In genomic region chr11:98950484-98950883, GRCm38 (mm10) we compare ENCODE assay signal across 13 mouse cellular contexts. TPM values are rescaled to one million over a fixed set of nuclear protein-coding genes. Genes with fewer than 3 reads are reported as not detected.
DNase-seq lines count a peak whose midpoint lies in the region; ATAC-seq and TF ChIP-seq lines count a peak whose summit lies in the region.
"Had no signal": no experiment of that assay in that cellular context is flagged by ENCODE, and none has a peak within 500 bp of the region (broad histone marks: within the 10 kb centered on the region; RNA-seq: fewer than 3 reads in every experiment).

No protein-coding gene starts in this region.

- no peak overlapping the region for H3K4me3 ChIP-seq in heart, embryonic 10.5 days
- H3K4me3 ChIP-seq in limb, embryonic 13.5 days, result no peak overlapping the region
- no peak overlapping the region for H3K4me3 ChIP-seq in limb, embryonic 10.5 days
- H3K4me3 ChIP-seq in embryonic facial prominence, embryonic 15.5 days (replicated peaks), result no peak overlapping the region
- no peak overlapping the region for H3K4me3 ChIP-seq in intestine, postnatal 0 days (ENCODE audit: low read depth, low read length)

- H3K27me3 ChIP-seq in heart, embryonic 10.5 days (ENCODE audit: insufficient read depth, poor library complexity, severe bottlenecking), result no peaks in the 10 kb centered on the region
- no peaks in the 10 kb centered on the region for H3K27me3 ChIP-seq in limb, embryonic 13.5 days
- H3K27me3 ChIP-seq in limb, embryonic 10.5 days (ENCODE audit: low read depth, poor library complexity, severe bottlenecking), result no peaks in the 10 kb centered on the region
- no peaks in the 10 kb centered on the region for H3K27me3 ChIP-seq in embryonic facial prominence, embryonic 15.5 days
- H3K27me3 ChIP-seq in intestine, postnatal 0 days (replicated peaks; ENCODE audit: control insufficient read depth, insufficient read depth, low read length), result no peaks in the 10 kb centered on the region
- H3K27me3 ChIP-seq: CH12.LX had no signal

- no peak overlapping the region for H3K9ac ChIP-seq in limb, embryonic 13.5 days
- no peak overlapping the region for H3K9ac ChIP-seq in embryonic facial prominence, embryonic 15.5 days
- no peak overlapping the region for H3K9ac ChIP-seq in intestine, postnatal 0 days (ENCODE audit: low read depth, low read length)

- H3K36me3 ChIP-seq in heart, embryonic 10.5 days, result peaks cover 34% of the 10 kb centered on the region
- H3K36me3 ChIP-seq in limb, embryonic 13.5 days, result peaks cover 55% of the 10 kb centered on the region
- H3K36me3 ChIP-seq in limb, embryonic 10.5 days, result peaks cover 65% of the 10 kb centered on the region
- H3K36me3 ChIP-seq in embryonic facial prominence, embryonic 15.5 days, result peaks cover 22% of the 10 kb centered on the region; the same call in 1 of the 2 replicates
- peaks cover 7% of the 10 kb centered on the region; the same call in 1 of the 2 replicates for H3K36me3 ChIP-seq in intestine, postnatal 0 days (ENCODE audit: control insufficient read depth, insufficient read depth)

- H3K9me3 ChIP-seq in heart, embryonic 10.5 days, result no peaks in the 10 kb centered on the region
- no peaks in the 10 kb centered on the region for H3K9me3 ChIP-seq in limb, embryonic 13.5 days
- H3K9me3 ChIP-seq in limb, embryonic 10.5 days (replicated peaks), result no peaks in the 10 kb centered on the region
- H3K9me3 ChIP-seq in embryonic facial prominence, embryonic 15.5 days (replicated peaks), result no peaks in the 10 kb centered on the region
- H3K9me3 ChIP-seq in intestine, postnatal 0 days (ENCODE audit: control insufficient read depth), result no peaks in the 10 kb centered on the region

- TF ChIP-seq CTCF in intestine, postnatal 0 days (IDR thresholded peaks at IDR 0.05; ENCODE audit: low read depth), result no peak

- 89% methylated on average over 9 of the region's 9 CpGs for WGBS in heart, embryonic 10.5 days
- 79% methylated on average over 9 of the region's 9 CpGs for WGBS in limb, embryonic 13.5 days
- 92% methylated on average over 9 of the region's 9 CpGs for WGBS in limb, embryonic 10.5 days
- 82% methylated on average over 9 of the region's 9 CpGs for WGBS in embryonic facial prominence, embryonic 15.5 days
- 80% methylated on average over 9 of the region's 9 CpGs for WGBS in intestine, postnatal 0 days

- no peak for ATAC-seq in limb, embryonic 13.5 days (ENCODE audit: low FRiP score, low read depth)
- ATAC-seq in embryonic facial prominence, embryonic 15.5 days (ENCODE audit: insufficient number of reproducible peaks, low FRiP score, low TSS enrichment, low read depth), result no peak
- ATAC-seq in intestine, postnatal 0 days, result no peak
- ATAC-seq: liver, postnatal 0 days had no signal

- peaks cover 91% of the 10 kb centered on the region for H3K4me1 ChIP-seq in heart, embryonic 10.5 days
- H3K4me1 ChIP-seq in limb, embryonic 13.5 days, result peaks cover 87% of the 10 kb centered on the region
- peaks cover 76% of the 10 kb centered on the region for H3K4me1 ChIP-seq in limb, embryonic 10.5 days
- peaks cover 87% of the 10 kb centered on the region for H3K4me1 ChIP-seq in embryonic facial prominence, embryonic 15.5 days
- peaks cover 28% of the 10 kb centered on the region for H3K4me1 ChIP-seq in intestine, postnatal 0 days (replicated peaks; ENCODE audit: control insufficient read depth, insufficient read depth, low read length)

- DNase-seq in heart, embryonic 10.5 days (ENCODE audit: low spot score), result no peak
- DNase-seq in heart, postnatal 36 days, result no peak
- DNase-seq in limb, embryonic 10.5 days (ENCODE audit: low spot score), result no peak
- DNase-seq in ovary, postnatal 36 days (ENCODE audit: low spot score), result no peak
- no peak for DNase-seq in retina, embryonic 14.5 days (ENCODE audit: low spot score)
- DNase-seq: liver, postnatal 0 days; retina, postnatal 1 day had no signal

- intact Hi-C loops in heart, postnatal 36 days (cut with DNase I), result loop anchor here (2.0 kb wide), 1 partner anchor 20 kb away; no protein-coding TSS in a partner anchor

- peak overlapping the region; percentile 67 for H3K27ac ChIP-seq in heart, embryonic 10.5 days
- H3K27ac ChIP-seq in limb, embryonic 13.5 days, result peak overlapping the region; percentile 10; the same call in 1 of the 2 replicates
- no peak overlapping the region for H3K27ac ChIP-seq in limb, embryonic 10.5 days
- H3K27ac ChIP-seq in embryonic facial prominence, embryonic 15.5 days (replicated peaks), result peak overlapping the region; percentile 81; the same call in 1 of the 2 replicates
- 0 out of 2 replicates have a peak overlapping the region, but pooled peaks have one; percentile 37 for H3K27ac ChIP-seq in intestine, postnatal 0 days (ENCODE audit: low read depth, low read length)

- H3K4me2 ChIP-seq in limb, embryonic 13.5 days (replicated peaks), result no peak overlapping the region
- no peak overlapping the region for H3K4me2 ChIP-seq in embryonic facial prominence, embryonic 15.5 days (replicated peaks)
- H3K4me2 ChIP-seq in intestine, postnatal 0 days (replicated peaks; ENCODE audit: low read depth), result no peak overlapping the region

RNA-seq across cellular contexts. Expression of gene Rara, which starts 22.9 kb away (rescaled TPM):
- polyA plus RNA-seq in heart, embryonic 10.5 days (2016; fragmentation: Nextera tagmentation; extraction: Ambion mirVana), result 30.4 and 36.9 TPM in 2 replicates
- total RNA-seq in heart, postnatal 36 days (2021), result 10 to 100 TPM; 10.5 to 13.6 TPM
- 46.5 and 49.8 TPM in 2 replicates for polyA plus RNA-seq in limb, embryonic 13.5 days (2015; fragmentation: Nextera tagmentation; extraction: Ambion mirVana)
- 38.4 and 43.7 TPM in 2 replicates for polyA plus RNA-seq in limb, embryonic 10.5 days (2016; fragmentation: Nextera tagmentation; extraction: Ambion mirVana)
- polyA plus RNA-seq in embryonic facial prominence, embryonic 15.5 days (2015; fragmentation: Nextera tagmentation; extraction: Ambion mirVana), result 50.0 and 53.5 TPM in 2 replicates
- 22.2 and 22.4 TPM in 2 replicates for polyA plus RNA-seq in intestine, postnatal 0 days (2015; fragmentation: Nextera tagmentation; extraction: Ambion mirVana)

RNA-seq across cellular contexts. Expression of gene Gjd3, which starts 32.3 kb away (rescaled TPM):
- polyA plus RNA-seq in heart, embryonic 10.5 days (2016; fragmentation: Nextera tagmentation; extraction: Ambion mirVana), result 1.0 and 1.1 TPM in 2 replicates
- under 1 TPM; 0.33 to 0.36 TPM for total RNA-seq in heart, postnatal 36 days (2021)
- polyA plus RNA-seq in limb, embryonic 13.5 days (2015; fragmentation: Nextera tagmentation; extraction: Ambion mirVana), result 0.41 and 0.78 TPM in 2 replicates
- polyA plus RNA-seq in limb, embryonic 10.5 days (2016; fragmentation: Nextera tagmentation; extraction: Ambion mirVana), result 0.24 and 0.29 TPM in 2 replicates
- 0.96 and 1.1 TPM in 2 replicates for polyA plus RNA-seq in embryonic facial prominence, embryonic 15.5 days (2015; fragmentation: Nextera tagmentation; extraction: Ambion mirVana)
- polyA plus RNA-seq in intestine, postnatal 0 days (2015; fragmentation: Nextera tagmentation; extraction: Ambion mirVana), result 0.61 and 0.80 TPM in 2 replicates
- total RNA-seq: hematopoietic stem cell, adult 5-6 weeks; monocyte, adult 5-6 weeks had no signal
- polyA plus RNA-seq: liver, postnatal 0 days had no signal

RNA-seq across cellular contexts. Expression of gene Cdc6, which starts 42.9 kb away (rescaled TPM):
- polyA plus RNA-seq in heart, embryonic 10.5 days (2016; fragmentation: Nextera tagmentation; extraction: Ambion mirVana), result 39.3 and 47.7 TPM in 2 replicates
- under 1 TPM; 0.14 to 0.49 TPM for total RNA-seq in heart, postnatal 36 days (2021)
- polyA plus RNA-seq in limb, embryonic 13.5 days (2015; fragmentation: Nextera tagmentation; extraction: Ambion mirVana), result 31.4 and 32.3 TPM in 2 replicates
- 69.9 and 79.5 TPM in 2 replicates for polyA plus RNA-seq in limb, embryonic 10.5 days (2016; fragmentation: Nextera tagmentation; extraction: Ambion mirVana)
- polyA plus RNA-seq in embryonic facial prominence, embryonic 15.5 days (2015; fragmentation: Nextera tagmentation; extraction: Ambion mirVana), result 22.6 and 22.7 TPM in 2 replicates
- 4.0 and 4.5 TPM in 2 replicates for polyA plus RNA-seq in intestine, postnatal 0 days (2015; fragmentation: Nextera tagmentation; extraction: Ambion mirVana)
